Mouse (Mus musculus): ENCODE data around the gene Hnf1a.

DNA sequence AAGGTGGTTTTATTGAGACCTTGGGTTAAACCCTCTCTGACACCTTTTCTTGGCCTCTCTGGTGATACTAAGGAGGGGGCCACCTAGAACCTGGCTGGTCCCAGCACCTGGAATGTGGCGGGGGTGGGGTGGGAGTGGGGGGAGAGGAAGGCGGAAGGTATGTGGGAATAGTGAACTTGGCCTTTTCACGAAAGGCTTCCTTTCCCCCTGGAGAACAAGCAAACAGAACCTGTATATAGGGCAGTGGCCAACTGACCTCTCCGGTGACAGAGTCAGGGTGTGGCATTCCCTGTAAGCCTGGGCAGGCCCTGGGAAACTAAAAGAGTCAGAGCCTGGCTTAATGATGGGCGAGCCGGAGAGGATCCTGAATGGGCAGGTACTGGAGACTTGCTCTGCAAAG, 38.2 kb upstream of the Hnf1a start:
- TF ChIP-seq CTCF (IDR thresholded peaks at IDR 0.05; ENCODE audit: low read depth, low read length) (no peak), GATA1 (IDR thresholded peaks at IDR 0.05; ENCODE audit: borderline replicate concordance, low read length) (no peak), TAL1 (conservative IDR thresholded peaks at IDR 0.05; ENCODE audit: low read depth, low read length) (no peak), GATA2 (IDR thresholded peaks at IDR 0.05; ENCODE audit: borderline replicate concordance, low read depth, low read length) (no peak)

Data from G1E (cell line).